Mouse (Mus musculus): ENCODE measurements around the gene D6Wsu163e. TPM values are rescaled to one million over a fixed set of nuclear protein-coding genes. Genes with fewer than 3 reads are reported as not detected.

D6Wsu163e gene
- polyA plus RNA-seq, 2 experiments, result 9.1 to 14.5 TPM

- ATAC-seq (ENCODE audit: insufficient read depth) (no peak), DNase-seq (ENCODE audit: low read depth in 3 of 3, low spot score in 3 of 3) (no peak)
- no peak overlapping the region for H3K9ac ChIP-seq (replicated peaks)
Measured at GRCm38 (mm10) chr6:126966241-126967026, 26.7 kb downstream of the D6Wsu163e start.

GRCm38 (mm10) chr6:126981539-126982234 lies 41.9 kb downstream of the D6Wsu163e start:
- H3K4me1 ChIP-seq (replicated peaks; ENCODE audit: control insufficient read depth in 2 of 2, insufficient read depth in 2 of 2, low read length in 1 of 2), result 0 out of 4 replicates have a peak, but pooled peaks cover 0 to 3% of the 10 kb centered on the region in 2 experiments
- ATAC-seq (ENCODE audit: insufficient read depth), result 0 out of 2 replicates have a peak, but pooled peaks have one; percentile 23
- TF ChIP-seq EP300 (IDR thresholded peaks at IDR 0.05; ENCODE audit: low read depth) (no peak), CTCF (IDR thresholded peaks at IDR 0.05; ENCODE audit: low read depth) (no peak)
- H3K9ac ChIP-seq (replicated peaks), result no peak overlapping the region
- no peaks in the 10 kb centered on the region for H3K27me3 ChIP-seq (ENCODE audit: control insufficient read depth, insufficient read depth, low read length)
- no peak for DNase-seq (ENCODE audit: low read depth in 3 of 3, low spot score in 3 of 3)
- no peak overlapping the region for H3K27ac ChIP-seq
- no peak overlapping the region for H3K4me3 ChIP-seq (ENCODE audit: insufficient read depth in 1 of 2, low read depth in 2 of 2, low read length in 2 of 2)
- no peaks in the 10 kb centered on the region for H3K36me3 ChIP-seq (replicated peaks; ENCODE audit: control insufficient read depth, insufficient read depth, low read depth)
- 11% methylated on average over 5 of the region's 5 CpGs for WGBS (ENCODE audit: insufficient replicate concordance)
- no peaks in the 10 kb centered on the region for H3K9me3 ChIP-seq (ENCODE audit: control insufficient read depth, low read length)
- H3K4me2 ChIP-seq (ENCODE audit: low read depth), result no peak overlapping the region

More at GRCm38 (mm10) chr6:126966241-126967026, 26.7 kb downstream of the D6Wsu163e start:
- H3K4me2 ChIP-seq (ENCODE audit: low read depth), result no peak overlapping the region
- H3K9me3 ChIP-seq (ENCODE audit: control insufficient read depth, low read length), result no peaks in the 10 kb centered on the region
- no peaks in the 10 kb centered on the region for H3K27me3 ChIP-seq (ENCODE audit: control insufficient read depth, insufficient read depth, low read length)
- no peaks in the 10 kb centered on the region for H3K4me1 ChIP-seq (replicated peaks; ENCODE audit: control insufficient read depth in 2 of 2, insufficient read depth in 2 of 2, low read length in 1 of 2)
- no peak overlapping the region for H3K27ac ChIP-seq
- H3K4me3 ChIP-seq (ENCODE audit: insufficient read depth in 1 of 2, low read depth in 2 of 2, low read length in 2 of 2), result no peak overlapping the region
- peaks cover 5% of the 10 kb centered on the region; the same call in 1 of the 2 replicates for H3K36me3 ChIP-seq (replicated peaks; ENCODE audit: control insufficient read depth, insufficient read depth, low read depth)
- no peak for TF ChIP-seq EP300 (IDR thresholded peaks at IDR 0.05; ENCODE audit: low read depth)
- TF ChIP-seq CTCF (IDR thresholded peaks at IDR 0.05; ENCODE audit: low read depth), result no peak
- 74% methylated on average over 14 of the region's 14 CpGs for WGBS (ENCODE audit: insufficient replicate concordance)

GRCm38 (mm10) chr6:126993676-126994075 lies 53.9 kb downstream of the D6Wsu163e start:
- no peak for ATAC-seq (ENCODE audit: insufficient read depth)
- H3K4me1 ChIP-seq (replicated peaks; ENCODE audit: control insufficient read depth in 2 of 2, insufficient read depth in 2 of 2, low read length in 1 of 2), result no peaks in the 10 kb centered on the region
- no peak overlapping the region for H3K9ac ChIP-seq (replicated peaks)
- WGBS (ENCODE audit: insufficient replicate concordance), result 49% methylated on average over 2 of the region's 2 CpGs
- DNase-seq (ENCODE audit: low read depth in 3 of 3, low spot score in 3 of 3), result no peak
- no peak overlapping the region for H3K27ac ChIP-seq
- TF ChIP-seq EP300 (IDR thresholded peaks at IDR 0.05; ENCODE audit: low read depth) (no peak), CTCF (IDR thresholded peaks at IDR 0.05; ENCODE audit: low read depth) (no peak)
- H3K27me3 ChIP-seq (ENCODE audit: control insufficient read depth, insufficient read depth, low read length), result no peaks in the 10 kb centered on the region
- H3K4me2 ChIP-seq (ENCODE audit: low read depth), result no peak overlapping the region
- H3K36me3 ChIP-seq (replicated peaks; ENCODE audit: control insufficient read depth, insufficient read depth, low read depth), result no peaks in the 10 kb centered on the region
- no peak overlapping the region for H3K4me3 ChIP-seq (ENCODE audit: insufficient read depth in 1 of 2, low read depth in 2 of 2, low read length in 2 of 2)
- H3K9me3 ChIP-seq (ENCODE audit: control insufficient read depth, low read length), result no peaks in the 10 kb centered on the region

- DNase-seq (ENCODE audit: low read depth in 3 of 3, low spot score in 3 of 3) (no peak), ATAC-seq (ENCODE audit: insufficient read depth) (no peak)
- no peak overlapping the region for H3K9ac ChIP-seq (replicated peaks)
- H3K9me3 ChIP-seq (ENCODE audit: control insufficient read depth, low read length), result no peaks in the 10 kb centered on the region
- WGBS (ENCODE audit: insufficient replicate concordance), result 10% methylated on average over 3 of the region's 3 CpGs
- TF ChIP-seq CTCF (IDR thresholded peaks at IDR 0.05; ENCODE audit: low read depth) (no peak), EP300 (IDR thresholded peaks at IDR 0.05; ENCODE audit: low read depth) (no peak)
- H3K4me1 ChIP-seq (replicated peaks; ENCODE audit: control insufficient read depth in 2 of 2, insufficient read depth in 2 of 2, low read length in 1 of 2), result no peaks in the 10 kb centered on the region
- no peaks in the 10 kb centered on the region for H3K27me3 ChIP-seq (ENCODE audit: control insufficient read depth, insufficient read depth, low read length)
- H3K27ac ChIP-seq, result no peak overlapping the region
- H3K4me2 ChIP-seq (ENCODE audit: low read depth), result no peak overlapping the region
- no peaks in the 10 kb centered on the region for H3K36me3 ChIP-seq (replicated peaks; ENCODE audit: control insufficient read depth, insufficient read depth, low read depth)
- no peak overlapping the region for H3K4me3 ChIP-seq (ENCODE audit: insufficient read depth in 1 of 2, low read depth in 2 of 2, low read length in 2 of 2)
Measured at GRCm38 (mm10) chr6:126995494-126995893, 55.7 kb downstream of the D6Wsu163e start.

- Histone ChIP-seq H3K27ac (no peak overlapping the region), H3K9me3 (ENCODE audit: control insufficient read depth, low read length) (no peaks in the 10 kb centered on the region), H3K36me3 (replicated peaks; ENCODE audit: control insufficient read depth, insufficient read depth, low read depth) (no peaks in the 10 kb centered on the region), H3K4me3 (ENCODE audit: insufficient read depth in 1 of 2, low read depth in 2 of 2, low read length in 2 of 2) (no peak overlapping the region), H3K9ac (replicated peaks) (no peak overlapping the region), H3K27me3 (ENCODE audit: control insufficient read depth, insufficient read depth, low read length) (no peaks in the 10 kb centered on the region), H3K4me2 (ENCODE audit: low read depth) (no peak overlapping the region), H3K4me1 (replicated peaks; ENCODE audit: control insufficient read depth in 2 of 2, insufficient read depth in 2 of 2, low read length in 1 of 2) (no peaks in the 10 kb centered on the region)
- WGBS (ENCODE audit: insufficient replicate concordance), result 25% methylated on average over 5 of the region's 5 CpGs
- peak in 1 of 3 experiments; percentile 22 for DNase-seq (ENCODE audit: low read depth in 3 of 3, low spot score in 3 of 3)
- no peak for ATAC-seq (ENCODE audit: insufficient read depth)
- TF ChIP-seq CTCF (IDR thresholded peaks at IDR 0.05; ENCODE audit: low read depth), result no peak
- no peak for TF ChIP-seq EP300 (IDR thresholded peaks at IDR 0.05; ENCODE audit: low read depth)
Measured at GRCm38 (mm10) chr6:126996399-126996798, 56.6 kb downstream of the D6Wsu163e start.
